Mouse (Mus musculus): ENCODE measurements around the gene Prok1.

GRCm38 (mm10) chr3:107257924-107258323, 18.4 kb upstream of the Prok1 start:
- no peak for TF ChIP-seq GATA1 (IDR thresholded peaks at IDR 0.05; ENCODE audit: borderline replicate concordance, low read length)
- no peak for TF ChIP-seq FLI1 (IDR thresholded peaks at IDR 0.05; ENCODE audit: low read length)

Data from megakaryocyte, embryonic 14.5 days (primary cell).